Mouse (Mus musculus) hindbrain, postnatal 0 days (tissue): ENCODE data around the gene Prickle2. TPM values are rescaled to one million over a fixed set of nuclear protein-coding genes. Genes with fewer than 3 reads are reported as not detected.

Experiments
- ATAC-seq: fragments of 200-750 bp; cut with Nextera tagmentation; 2 replicates; pipeline ENCODE4 v1.8.0; 2017; ENCODE audit warnings: mild to moderate bottlenecking, moderate TSS enrichment, moderate library complexity
- DNase-seq: peaks from one replicate; pipeline ENCODE4 v3.0.0-alpha.2; 2015; ENCODE audit warnings: low spot score
- H3K27ac ChIP-seq: fragments of 300-500 bp; sonication (generic); 2 replicates; pipeline ENCODE4 v1.5.1; 2014; ENCODE audit warnings: mild to moderate bottlenecking
- H3K27me3 ChIP-seq: fragments of 300-500 bp; sonication (generic); 2 replicates; pipeline ENCODE4 v1.6.1; 2014; ENCODE audit warnings: low read length, mixed read lengths; ENCODE audit not compliant: insufficient read depth
- H3K36me3 ChIP-seq: fragments of 300-500 bp; sonication (generic); 2 replicates; pipeline ENCODE4 v1.6.1; 2014; ENCODE audit warnings: low read length, mixed read lengths; ENCODE audit not compliant: insufficient read depth
- H3K4me1 ChIP-seq: fragments of 300-500 bp; sonication (generic); 2 replicates; pipeline ENCODE4 v1.6.1; 2014; ENCODE audit warnings: antibody characterized with exemption, low read length, mixed read lengths; ENCODE audit not compliant: insufficient read depth
- H3K4me2 ChIP-seq: fragments of 300-500 bp; sonication (generic); 2 replicates; pipeline ENCODE4 v1.6.1; 2014; ENCODE audit warnings: low read depth, mild to moderate bottlenecking, low read length, moderate library complexity, mixed read lengths
- H3K4me3 ChIP-seq: fragments of 300-500 bp; sonication (generic); 2 replicates; pipeline ENCODE4 v1.5.1; 2014; ENCODE audit warnings: low read length
- H3K9ac ChIP-seq: fragments of 300-500 bp; sonication (generic); replicated peaks from 2 replicates; pipeline ENCODE4 v1.6.1; 2014; ENCODE audit warnings: mild to moderate bottlenecking, low read length, moderate library complexity, mixed read lengths
- H3K9me3 ChIP-seq: fragments of 300-500 bp; sonication (generic); 2 replicates; pipeline ENCODE4 v1.6.1; 2016; ENCODE audit warnings: low read length, mixed read lengths
- CTCF ChIP-seq: IDR thresholded peaks from 2 replicates; pipeline ENCODE4 v1.5.1; 2016; ENCODE audit warnings: antibody characterized with exemption, control low read depth, low read depth
- WGBS: fragments of 180-500 bp; shearing (Covaris S2); extraction: QIAGEN DNeasy Blood & Tissue Kit; methylation state at CpG from one replicate; pipeline ENCODE4 v1.1.7; 2014; 5-methylcytosine and 5-hydroxymethylcytosine counted together
- polyA plus RNA-seq: library from polyadenylated mRNA; unstranded; fragments of >200 nt; fragmentation: Nextera tagmentation; extraction: Ambion mirVana; gene quantifications from 2 replicates; pipeline ENCODE4 v1.2.1, GENCODE M21; 2015
- total RNA-seq: library from RNA; depleted of rRNA; stranded (reverse); fragments of >200 nt; gene quantifications from 2 replicates; pipeline ENCODE4 v1.2.3, GENCODE M21; 2014

Gene Prickle2
- total and polyA plus RNA-seq, 2 experiments from 2014 or later: 11.3 to 38.7 TPM

GRCm38 (mm10) chr6:92413982-92414381 is 292.0 kb downstream of the Prickle2 start:
- Histone ChIP-seq H3K4me2 (no peak overlapping the region), H3K27me3 (no peaks in the 10 kb centered on the region), H3K27ac (peak overlapping the region; percentile 3; the same call in 1 of the 2 replicates), H3K9me3 (no peaks in the 10 kb centered on the region), H3K36me3 (peaks cover 20% of the 10 kb centered on the region; the same call in 1 of the 2 replicates), H3K4me1 (0 out of 2 replicates have a peak, but pooled peaks cover 6% of the 10 kb centered on the region), H3K9ac (no peak overlapping the region), H3K4me3 (no peak overlapping the region)
- DNase-seq (peak; percentile 40), ATAC-seq (no peak)
- no peak for TF ChIP-seq CTCF
- WGBS: 50% methylated on average over 1 of the region's 1 CpGs

- no peaks in the 10 kb centered on the region for H3K27me3 ChIP-seq
Measured at GRCm38 (mm10) chr6:92409788-92410187, 296.2 kb downstream of the Prickle2 start.

GRCm38 (mm10) chr6:92407259-92407658 is 298.7 kb downstream of the Prickle2 start:
- Histone ChIP-seq H3K9me3 (no peaks in the 10 kb centered on the region), H3K4me2 (no peak overlapping the region), H3K27ac (peak overlapping the region; percentile 32; the same call in 1 of the 2 replicates), H3K27me3 (no peaks in the 10 kb centered on the region), H3K36me3 (peaks cover 28% of the 10 kb centered on the region; the same call in 1 of the 2 replicates), H3K9ac (no peak overlapping the region), H3K4me3 (no peak overlapping the region), H3K4me1 (no peaks in the 10 kb centered on the region)
- ATAC-seq (no peak), DNase-seq (no peak)
- 53% methylated on average over 5 of the region's 5 CpGs for WGBS
- TF ChIP-seq CTCF: no peak

More at GRCm38 (mm10) chr6:92409788-92410187, 296.2 kb downstream of the Prickle2 start:
- Histone ChIP-seq H3K27ac (no peak overlapping the region), H3K4me2 (no peak overlapping the region), H3K4me3 (no peak overlapping the region), H3K9me3 (no peaks in the 10 kb centered on the region), H3K36me3 (peaks cover 20% of the 10 kb centered on the region; the same call in 1 of the 2 replicates), H3K4me1 (0 out of 2 replicates have a peak, but pooled peaks cover 5% of the 10 kb centered on the region), H3K9ac (no peak overlapping the region)
- TF ChIP-seq CTCF: no peak
- DNase-seq: no peak
- ATAC-seq: no peak
- WGBS: 91% methylated on average over 3 of the region's 3 CpGs

- H3K4me3 ChIP-seq: no peak overlapping the region
- no peak overlapping the region for H3K4me2 ChIP-seq
- 47% methylated on average over 8 of the region's 8 CpGs for WGBS
- peaks cover 19% of the 10 kb centered on the region; the same call in 1 of the 2 replicates for H3K36me3 ChIP-seq
- ATAC-seq: no peak
- no peak overlapping the region for H3K9ac ChIP-seq
- H3K9me3 ChIP-seq: no peaks in the 10 kb centered on the region
- no peak overlapping the region for H3K27ac ChIP-seq
- H3K27me3 ChIP-seq: no peaks in the 10 kb centered on the region
- TF ChIP-seq CTCF: no peak
- no peaks in the 10 kb centered on the region for H3K4me1 ChIP-seq
- DNase-seq: no peak
Measured at GRCm38 (mm10) chr6:92405571-92405970, 300.4 kb downstream of the Prickle2 start.

GRCm38 (mm10) chr6:92397876-92398275 is 308.1 kb downstream of the Prickle2 start:
- no peak overlapping the region for H3K9ac ChIP-seq
- WGBS: 78% methylated on average over 6 of the region's 6 CpGs
- H3K4me3 ChIP-seq: no peak overlapping the region
- no peak for ATAC-seq
- H3K27me3 ChIP-seq: no peaks in the 10 kb centered on the region
- H3K27ac ChIP-seq: no peak overlapping the region
- H3K4me2 ChIP-seq: no peak overlapping the region
- no peaks in the 10 kb centered on the region for H3K9me3 ChIP-seq
- no peaks in the 10 kb centered on the region for H3K4me1 ChIP-seq
- TF ChIP-seq CTCF: no peak
- DNase-seq: no peak
- no peaks in the 10 kb centered on the region for H3K36me3 ChIP-seq

GRCm38 (mm10) chr6:92395556-92395955 is 310.4 kb downstream of the Prickle2 start:
- no peaks in the 10 kb centered on the region for H3K4me1 ChIP-seq
- H3K4me2 ChIP-seq: no peak overlapping the region
- DNase-seq (no peak), ATAC-seq (no peak)
- no peak for TF ChIP-seq CTCF
- no peak overlapping the region for H3K27ac ChIP-seq
- no peaks in the 10 kb centered on the region for H3K9me3 ChIP-seq
- no peak overlapping the region for H3K9ac ChIP-seq
- no peaks in the 10 kb centered on the region for H3K36me3 ChIP-seq
- no peak overlapping the region for H3K4me3 ChIP-seq
- 69% methylated on average over 4 of the region's 4 CpGs for WGBS
- H3K27me3 ChIP-seq: no peaks in the 10 kb centered on the region

- Histone ChIP-seq H3K9me3 (no peaks in the 10 kb centered on the region), H3K36me3 (no peaks in the 10 kb centered on the region), H3K27me3 (no peaks in the 10 kb centered on the region), H3K4me1 (no peaks in the 10 kb centered on the region), H3K4me3 (no peak overlapping the region), H3K4me2 (no peak overlapping the region), H3K27ac (no peak overlapping the region), H3K9ac (no peak overlapping the region)
- TF ChIP-seq CTCF: no peak
- DNase-seq: no peak
- no peak for ATAC-seq
- 86% methylated on average over 1 of the region's 1 CpGs for WGBS
Measured at GRCm38 (mm10) chr6:92395143-92395542, 310.8 kb downstream of the Prickle2 start.
